Mouse (Mus musculus) heart, adult 8-10 months (tissue): ENCODE measurements around the gene Rerg. TPM values are rescaled to one million over a fixed set of nuclear protein-coding genes. Genes with fewer than 3 reads are reported as not detected.

ENCODE experiments used
- DNase-seq: peaks from one replicate; pipeline ENCODE4 v3.0.0; 2022; ENCODE audit warnings: low spot score
- total RNA-seq, 4 experiments: library from RNA; stranded (reverse); gene quantifications; 2 replicates each; pipeline ENCODE4 v1.2.4; 2022

Rerg gene
- total RNA-seq, 4 experiments from 2014 or later = 2.4 to 3.0 (median 2.7) TPM

DNA sequence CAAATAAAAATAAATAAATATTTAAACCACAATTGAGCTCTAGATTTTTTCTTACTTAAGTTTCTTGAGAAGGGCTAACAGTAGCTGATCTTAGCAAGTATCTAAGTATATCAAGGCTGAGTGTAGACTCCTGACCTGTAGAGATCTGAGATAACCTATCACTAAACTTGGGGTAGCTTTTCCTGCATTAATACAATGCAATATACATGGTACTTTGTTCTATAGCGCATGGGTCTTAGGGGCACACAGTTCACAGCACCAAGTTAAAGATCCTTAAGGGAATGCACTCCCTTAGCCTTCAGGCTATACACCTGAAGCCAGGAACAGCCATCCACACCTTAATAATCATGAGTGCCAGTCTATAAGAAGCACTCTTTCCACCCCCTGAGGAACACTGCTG, 38.5 kb downstream of the Rerg start:
- no peak for DNase-seq

GRCm38 (mm10) chr6:137131349-137131748, 38.9 kb downstream of the Rerg start:
- no peak for DNase-seq

DNA sequence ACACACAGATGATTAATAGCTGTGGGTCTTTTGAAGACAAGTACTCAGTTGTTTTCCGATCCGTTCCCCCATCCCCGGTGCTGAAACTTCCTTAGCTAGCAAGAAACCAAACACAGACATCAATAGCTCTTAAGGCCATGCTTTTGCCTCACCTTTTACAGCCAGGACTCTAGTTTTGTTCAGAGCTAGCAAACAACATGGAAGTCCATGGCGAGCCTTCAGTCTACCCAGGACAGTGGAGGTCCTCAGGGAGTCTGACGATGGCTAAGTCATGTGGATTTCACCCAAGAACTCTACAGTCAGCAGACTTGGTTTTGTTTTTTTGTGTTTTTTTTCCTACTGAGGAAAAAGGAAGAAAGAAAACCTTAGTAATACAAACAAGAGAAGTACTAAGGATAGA, 43.4 kb downstream of the Rerg start:
- no peak for DNase-seq

DNA sequence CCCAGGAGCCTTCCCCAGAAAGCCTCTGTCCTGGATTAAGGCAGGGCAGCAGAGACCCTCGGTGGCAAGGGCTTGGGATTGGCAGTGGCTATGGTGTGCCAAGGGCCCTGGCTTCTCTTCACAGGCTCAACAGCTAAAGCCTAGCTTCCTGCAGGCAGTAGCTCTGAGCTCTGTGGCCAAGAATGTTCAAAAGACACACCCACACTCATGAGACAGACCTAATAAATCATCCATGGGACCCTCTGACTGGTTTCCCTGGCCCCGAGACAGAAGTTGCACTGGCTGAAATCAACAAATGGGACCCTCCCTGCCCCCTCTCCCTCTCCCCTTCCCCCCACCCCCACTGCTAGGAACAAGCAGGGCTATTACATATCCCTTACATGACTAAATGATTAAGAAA, 44.1 kb downstream of the Rerg start:
- no peak for DNase-seq

GRCm38 (mm10) chr6:137125433-137125832, 44.9 kb downstream of the Rerg start:
- DNase-seq = no peak

DNA sequence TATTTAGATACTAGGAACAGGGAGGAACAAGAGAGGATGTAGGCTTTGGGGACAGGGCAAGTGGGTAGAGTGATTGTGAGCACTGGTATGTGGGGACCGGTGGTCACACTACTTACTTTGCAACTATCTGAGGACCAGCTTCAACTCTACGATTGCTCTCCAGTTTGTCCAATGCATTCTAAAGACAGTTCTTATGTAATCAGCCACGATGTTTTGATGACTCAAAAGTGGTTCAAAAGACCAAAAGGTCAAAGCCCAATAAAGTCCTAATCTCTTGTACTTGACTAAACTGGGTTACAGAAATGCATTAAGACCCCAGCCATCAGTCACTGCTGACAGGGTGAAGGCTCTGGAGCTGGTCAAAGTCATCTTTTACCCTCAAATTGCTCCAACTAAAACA, 45.3 kb downstream of the Rerg start:
- DNase-seq = no peak

- DNase-seq = no peak
Measured at GRCm38 (mm10) chr6:137116849-137117473, 53.3 kb downstream of the Rerg start.

GRCm38 (mm10) chr6:137114859-137115258, 55.4 kb downstream of the Rerg start:
- no peak for DNase-seq

DNA sequence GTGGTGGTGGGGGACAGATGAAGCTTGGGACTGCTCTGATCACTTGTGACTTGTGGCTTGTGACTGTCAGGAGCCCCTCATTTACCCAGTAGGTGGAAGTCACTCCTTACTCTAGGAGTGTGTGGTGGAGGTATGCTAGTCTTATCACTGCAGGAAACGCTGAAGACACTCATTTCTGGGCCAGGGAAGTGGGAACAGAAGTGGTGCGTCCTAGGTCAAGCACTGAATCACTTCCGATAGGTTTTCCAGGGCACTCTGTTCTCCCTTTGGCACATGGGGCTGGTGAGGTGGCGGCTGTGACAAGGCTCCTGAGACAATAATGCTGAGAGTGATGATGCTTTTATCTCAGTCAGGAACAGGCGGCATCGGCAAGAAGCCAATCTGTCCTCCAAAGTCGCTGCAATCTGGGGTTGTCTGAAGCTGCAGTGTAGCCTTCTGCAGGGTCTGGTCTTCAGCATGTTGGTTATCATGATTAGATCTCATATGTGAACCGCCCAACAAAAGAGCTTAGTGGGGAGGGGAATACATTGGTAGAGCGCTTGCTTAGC, 59.0 kb downstream of the Rerg start:
- DNase-seq = no peak

- DNase-seq = no peak
Measured at GRCm38 (mm10) chr6:137110778-137111174, 59.5 kb downstream of the Rerg start.

DNA sequence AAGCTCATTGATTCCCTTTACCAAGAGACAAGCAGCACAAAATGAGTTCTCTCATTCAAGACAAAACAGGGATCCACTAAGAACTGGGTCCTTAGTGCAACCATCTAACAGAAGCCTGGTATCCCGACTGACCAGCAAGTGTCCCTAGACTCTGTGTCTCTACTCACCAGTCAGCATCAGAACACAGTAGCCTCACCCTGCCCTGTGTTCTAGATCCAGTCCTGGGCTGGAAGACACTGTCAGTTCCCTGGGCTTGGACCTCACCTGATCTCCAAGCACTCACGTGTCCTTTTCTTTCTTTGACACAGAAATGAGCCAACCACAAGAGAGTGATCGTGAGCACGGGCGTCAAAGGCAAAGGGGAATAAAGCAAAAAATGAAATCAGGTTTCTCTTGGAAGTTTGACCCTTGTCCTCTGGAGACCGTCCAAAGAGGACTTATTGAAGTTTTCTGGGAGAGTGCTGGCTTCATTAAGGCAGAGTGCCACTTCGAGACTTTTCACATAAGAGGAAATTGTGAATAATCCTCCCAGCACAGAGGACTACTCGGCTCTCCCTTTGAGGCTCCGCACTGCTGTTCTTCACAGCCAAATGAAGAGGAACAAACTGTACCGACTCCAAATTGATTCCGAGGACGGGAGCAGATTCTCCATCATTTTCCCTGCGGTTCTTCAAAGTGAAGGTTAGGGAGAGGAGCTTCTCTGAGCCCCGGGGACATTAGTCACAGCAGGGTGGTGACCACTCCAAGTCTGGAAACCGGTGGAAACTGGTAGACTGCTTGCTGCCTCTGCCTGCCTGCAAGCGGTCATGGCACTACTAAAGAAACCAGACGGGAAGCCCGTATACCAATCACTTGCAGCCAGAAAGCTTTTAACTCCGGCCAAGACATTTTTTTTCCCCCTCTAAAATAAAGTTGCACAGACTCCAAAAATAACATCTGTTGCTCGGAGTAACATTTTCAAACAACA, 60.2 kb downstream of the Rerg start:
- DNase-seq = peak; percentile 34

DNA sequence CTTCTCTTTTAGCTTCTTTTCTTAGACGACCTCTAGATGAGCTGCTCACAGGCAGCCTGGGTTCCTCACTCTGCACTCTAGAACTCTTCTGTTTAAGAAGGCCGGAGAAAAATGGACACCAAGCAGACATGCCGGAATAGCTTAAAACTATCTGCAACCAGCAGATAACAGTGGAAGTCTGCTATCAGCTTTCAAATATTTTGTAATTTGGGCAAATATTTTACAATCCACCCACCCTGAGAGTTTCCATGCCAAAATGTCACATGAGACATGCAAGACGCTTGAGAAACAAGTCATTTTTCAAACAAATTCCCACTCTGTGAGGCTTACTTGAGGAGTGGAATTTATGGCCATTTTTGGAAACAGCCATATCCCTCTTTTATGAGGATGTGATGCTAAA, 65.0 kb downstream of the Rerg start:
- no peak for DNase-seq

- DNase-seq = no peak
Measured at GRCm38 (mm10) chr6:137102662-137103179, 67.6 kb downstream of the Rerg start.

GRCm38 (mm10) chr6:137101886-137102661, 68.2 kb downstream of the Rerg start:
- no peak for DNase-seq

- no peak for DNase-seq
Measured at GRCm38 (mm10) chr6:137100259-137100658, 70.0 kb downstream of the Rerg start.

DNA sequence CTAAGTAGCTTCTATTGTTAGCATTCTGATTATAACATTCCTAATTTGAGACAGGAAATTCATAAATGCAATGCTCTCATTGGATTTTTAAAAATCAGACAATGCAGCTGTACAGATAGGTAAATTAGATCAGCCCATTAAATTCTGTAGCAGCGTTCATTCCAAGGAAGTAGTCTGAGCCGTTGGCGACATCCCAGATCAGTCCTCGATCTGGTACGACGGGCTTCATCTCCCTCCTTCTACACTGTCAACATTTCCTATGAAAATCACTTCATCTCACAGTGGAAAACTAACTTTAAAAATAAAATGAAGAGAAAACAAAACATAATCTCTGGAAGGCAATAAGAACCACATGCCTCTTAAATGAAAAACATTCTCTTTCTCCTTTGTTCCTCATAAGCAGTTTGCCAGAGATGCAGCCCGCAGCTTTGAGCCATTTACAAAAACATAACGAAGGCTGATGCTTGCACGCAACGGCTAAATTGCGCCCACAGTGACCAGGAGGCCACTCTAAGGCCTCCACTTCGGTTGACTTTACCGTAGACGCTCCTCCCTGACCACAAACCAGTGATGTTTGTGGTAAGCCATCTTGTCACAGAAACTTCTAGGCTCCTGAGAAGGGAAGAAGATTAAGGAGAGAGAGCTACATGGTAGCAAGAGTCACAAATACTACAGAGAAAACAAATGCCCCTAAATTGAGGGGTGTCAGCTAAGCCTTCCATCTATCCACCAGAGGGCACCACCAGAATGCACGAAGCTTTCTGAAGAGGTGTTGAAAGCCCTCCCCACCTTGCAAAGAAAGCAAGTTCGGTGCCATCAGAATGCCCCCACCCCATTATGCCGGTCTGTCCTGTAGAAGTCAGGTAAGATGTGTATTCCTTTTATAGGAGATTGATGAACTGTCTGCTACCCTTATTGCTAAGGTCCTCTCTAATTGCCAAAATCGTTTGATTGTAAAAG, 71.8 kb downstream of the Rerg start:
- DNase-seq = peak; percentile 36

- no peak for DNase-seq
Measured at GRCm38 (mm10) chr6:137094475-137094874, 75.8 kb downstream of the Rerg start.

DNA sequence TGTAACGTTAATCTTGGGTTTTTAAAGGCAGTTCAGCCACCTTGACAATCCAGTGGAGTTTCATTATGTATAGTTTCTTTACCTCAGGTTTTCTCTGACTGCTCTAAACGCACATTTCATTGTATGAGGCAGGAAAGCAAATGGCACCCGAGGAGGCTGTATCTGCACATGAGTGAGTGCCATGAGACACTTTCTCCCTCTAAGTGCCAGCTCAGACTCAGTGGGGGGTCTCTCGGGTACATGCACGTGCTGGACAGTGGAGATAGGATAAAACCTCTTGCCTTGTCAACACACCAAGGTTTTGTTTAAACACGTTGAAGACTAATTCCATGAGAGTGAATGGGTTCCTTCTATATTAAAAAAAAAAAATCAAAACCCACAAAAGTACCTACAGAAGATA, 81.8 kb downstream of the Rerg start:
- DNase-seq = no peak

GRCm38 (mm10) chr6:137087956-137088355, 82.3 kb downstream of the Rerg start:
- no peak for DNase-seq

DNA sequence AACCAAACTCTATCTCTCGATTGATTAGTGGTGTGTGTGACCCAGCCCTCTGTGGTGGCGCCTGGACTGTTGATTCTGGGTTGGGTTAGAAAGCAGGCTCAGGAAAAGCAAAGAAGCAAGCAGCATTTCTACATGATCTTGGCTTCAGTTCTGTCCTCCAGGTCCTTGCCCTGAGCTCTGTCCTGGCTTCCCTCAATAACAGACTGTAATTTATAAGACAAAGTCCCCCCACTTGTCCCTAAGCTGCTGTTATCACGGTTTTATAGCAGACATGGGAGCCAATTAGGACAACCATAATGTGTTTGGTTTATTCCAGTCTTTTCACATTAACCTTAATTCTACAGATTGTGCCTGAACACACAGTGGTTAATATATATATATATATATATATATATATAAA, 82.8 kb downstream of the Rerg start:
- DNase-seq = no peak

- no peak for DNase-seq
Measured at GRCm38 (mm10) chr6:137079701-137080100, 90.6 kb downstream of the Rerg start.
